Mouse (Mus musculus) frontal cortex, postnatal 14 days (tissue): Measurements from ENCODE around the gene Gm11437.

Experiments used
- DNase-seq, 2 experiments: peaks; one replicate each; pipeline ENCODE4 v3.0.0; 2022; ENCODE audit warnings: low spot score in 2 of 2

Gene Gm11437

DNA sequence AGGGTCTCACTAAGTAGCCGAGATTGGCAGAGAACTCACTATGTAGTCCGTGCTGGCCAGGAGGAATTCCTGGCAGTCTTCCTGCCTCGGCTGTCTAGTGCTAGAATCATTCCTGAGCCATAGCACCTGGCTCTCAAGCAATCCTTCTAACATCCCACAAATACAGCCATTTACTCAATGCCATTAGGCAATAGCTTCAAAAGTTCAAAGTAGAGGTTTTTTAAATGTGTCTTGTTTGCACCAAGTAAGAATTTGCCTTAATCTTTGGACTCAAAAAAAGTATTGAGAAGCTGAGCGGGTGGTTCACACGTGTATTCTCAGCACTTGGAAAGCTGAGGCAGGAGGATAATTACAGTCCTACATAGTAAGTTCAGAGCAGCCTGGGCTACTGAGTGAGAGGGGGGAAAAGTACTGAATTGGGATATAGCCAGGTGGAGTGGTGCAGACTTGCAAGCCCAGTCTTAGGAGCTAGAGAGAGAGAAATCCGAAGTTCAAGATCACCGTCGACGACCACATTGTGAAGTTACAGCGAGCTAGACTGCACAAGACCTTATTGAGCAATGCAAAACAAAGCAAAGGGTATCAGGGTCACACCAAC lies 22.0 kb downstream of the Gm11437 start:
- no peak for DNase-seq

- peak in 1 of 2 experiments; percentile 53 for DNase-seq
These were observed 25.5 kb downstream of the Gm11437 start for GRCm38 (mm10) chr11:84141752-84142151.

GRCm38 (mm10) chr11:84136453-84136852 lies 30.8 kb downstream of the Gm11437 start:
- DNase-seq: no peak

DNA sequence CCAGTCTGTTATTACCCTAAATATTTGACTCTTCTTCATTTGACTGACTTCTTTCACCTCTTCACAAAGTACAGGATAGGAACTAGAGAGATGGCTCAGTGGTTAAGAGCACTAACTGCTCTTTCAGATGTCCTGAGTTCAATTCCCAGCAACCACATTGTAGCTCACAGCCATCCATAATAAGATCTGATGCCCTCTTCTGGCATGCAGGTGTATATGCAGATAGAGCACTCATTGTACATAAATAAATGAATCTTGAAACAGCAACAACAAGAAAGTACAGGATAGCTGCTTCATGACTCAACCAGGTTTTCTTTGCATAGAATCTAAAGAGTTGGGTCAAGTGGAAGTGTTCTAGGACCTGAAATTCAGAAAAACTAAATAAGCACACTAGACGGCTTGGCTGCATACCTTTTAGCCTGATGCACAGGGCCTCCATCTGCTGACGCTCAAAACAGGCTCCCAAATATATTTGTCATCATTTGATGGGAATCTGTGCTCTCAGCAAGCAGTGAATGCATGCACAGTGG lies 32.9 kb downstream of the Gm11437 start:
- DNase-seq: no peak

DNA sequence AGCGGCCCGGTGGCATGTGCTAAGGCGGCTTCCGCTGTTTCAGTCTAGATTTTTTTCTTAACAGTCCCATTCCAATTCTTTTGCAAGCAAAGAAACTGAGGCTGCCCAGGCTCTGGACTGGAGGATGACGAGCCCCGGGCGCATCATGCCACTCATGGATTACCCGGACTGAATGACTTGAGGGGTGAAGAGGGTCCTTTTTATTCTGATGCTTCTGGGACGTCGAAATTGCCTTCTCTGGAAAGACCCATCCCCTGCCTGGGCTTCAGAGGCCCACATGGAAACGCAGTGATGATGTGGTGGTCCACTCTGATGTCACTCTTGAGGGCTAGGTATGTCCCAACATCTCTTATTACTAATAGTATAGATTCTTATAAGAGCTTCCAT lies 37.5 kb downstream of the Gm11437 start:
- no peak for DNase-seq

GRCm38 (mm10) chr11:84128943-84129798 lies 38.1 kb downstream of the Gm11437 start, which contains the start of the genes Tada2a and Acaca:
Gene Tada2a, minus strand, starts transcription at chr11:84129600.
Gene Acaca, plus strand, starts transcription at chr11:84129672.
- DNase-seq: peak; percentile 54 to 71

GRCm38 (mm10) chr11:84127977-84128376 lies 39.3 kb downstream of the Gm11437 start:
- DNase-seq: no peak

DNA sequence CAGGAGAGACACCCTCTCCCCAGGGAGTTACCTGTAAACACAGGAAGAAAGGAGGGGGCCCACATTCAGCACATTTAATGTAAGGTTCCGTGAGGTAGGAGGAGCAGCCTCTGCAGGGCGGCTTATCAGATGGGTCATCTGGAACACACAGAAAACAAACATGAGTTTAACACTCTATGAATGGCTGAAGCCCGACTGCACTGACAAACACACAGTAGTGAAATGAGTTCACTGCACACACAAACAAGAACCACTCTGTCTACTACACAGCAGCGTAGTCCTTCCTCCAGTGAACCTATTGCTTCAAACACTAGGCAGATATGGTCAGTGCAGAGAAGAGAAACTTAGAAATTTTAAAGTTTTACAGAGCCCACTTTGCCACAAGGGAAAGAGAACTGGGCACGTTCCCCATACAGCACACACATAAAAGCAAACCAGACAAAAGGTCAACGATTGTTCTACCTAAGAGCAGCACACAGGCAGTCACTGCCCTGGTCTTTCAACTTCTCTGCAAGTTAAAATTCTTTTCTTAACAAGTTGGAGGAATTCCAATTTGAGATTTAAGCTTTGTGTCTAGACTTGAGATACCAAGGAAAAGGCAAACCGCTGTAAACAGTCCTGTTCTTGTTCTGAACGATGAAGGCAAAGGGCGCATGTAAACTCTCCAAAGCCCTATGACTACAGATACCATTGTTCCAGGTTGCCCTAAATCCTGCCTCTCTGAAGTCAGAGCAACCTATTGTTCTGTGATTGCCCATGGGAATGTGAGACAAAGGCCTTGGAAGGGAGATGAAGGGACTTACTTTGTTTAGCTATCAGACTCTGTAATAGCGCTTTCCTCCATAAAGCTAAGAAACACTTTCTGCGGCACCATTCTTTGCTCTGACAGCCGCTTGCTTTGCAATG lies 46.0 kb downstream of the Gm11437 start:
- DNase-seq: no peak

DNA sequence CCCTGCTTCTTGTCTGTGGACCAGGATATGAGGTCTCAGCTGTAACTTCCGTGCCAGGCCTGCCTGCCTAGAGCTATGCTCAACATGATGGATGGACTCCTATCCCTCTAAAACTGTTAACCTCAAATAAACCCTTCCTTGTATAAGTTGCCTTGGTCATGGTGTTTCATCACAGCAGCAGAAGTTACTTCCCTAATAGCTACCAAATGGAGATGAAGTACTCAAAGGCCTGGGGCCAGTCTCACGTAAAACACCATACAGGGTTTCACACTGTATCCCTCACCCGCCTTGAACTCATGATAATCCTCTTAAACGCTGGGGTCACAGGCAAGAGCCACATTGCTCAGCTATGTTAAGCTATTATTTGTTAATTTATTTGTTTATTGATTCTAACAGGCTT lies 49.8 kb downstream of the Gm11437 start:
- DNase-seq: no peak

DNA sequence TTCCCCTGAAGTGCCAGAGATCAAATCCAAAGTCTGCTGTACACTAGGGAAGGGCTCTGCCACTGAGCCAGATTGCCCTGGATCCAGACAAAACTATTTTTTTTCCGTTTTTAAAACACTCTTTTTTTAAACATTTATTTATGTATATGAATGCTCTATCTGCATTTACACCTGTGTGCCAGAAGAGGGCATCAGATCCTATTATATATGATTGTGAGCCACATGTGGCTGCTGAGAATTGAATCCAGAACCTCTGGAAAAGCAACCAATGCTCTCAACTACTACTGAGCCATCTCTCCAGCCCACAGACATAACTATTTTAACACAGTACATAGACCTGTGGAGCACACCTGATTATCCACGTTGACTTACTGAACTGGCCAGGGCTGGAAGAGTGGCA lies 51.1 kb downstream of the Gm11437 start:
- no peak for DNase-seq

DNA sequence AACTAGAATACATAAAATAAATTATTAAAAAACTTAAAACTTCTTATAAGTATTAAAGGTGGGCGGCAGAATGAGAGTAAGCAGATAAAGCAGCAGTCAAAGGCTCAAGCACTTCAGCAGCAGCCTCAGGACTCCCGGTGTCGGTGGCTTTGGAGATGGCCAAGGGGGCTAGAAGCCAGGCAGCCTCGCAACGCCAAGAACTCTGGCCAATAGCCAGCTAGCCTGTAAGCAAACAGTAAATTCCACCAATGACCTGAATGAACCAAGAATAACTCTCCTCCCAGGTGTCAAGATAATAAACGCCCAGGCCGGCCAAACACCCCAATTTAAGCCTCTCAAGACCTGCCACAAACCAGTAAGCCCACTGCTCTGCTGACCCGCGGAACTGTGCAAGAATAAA lies 51.6 kb downstream of the Gm11437 start:
- no peak for DNase-seq

DNA sequence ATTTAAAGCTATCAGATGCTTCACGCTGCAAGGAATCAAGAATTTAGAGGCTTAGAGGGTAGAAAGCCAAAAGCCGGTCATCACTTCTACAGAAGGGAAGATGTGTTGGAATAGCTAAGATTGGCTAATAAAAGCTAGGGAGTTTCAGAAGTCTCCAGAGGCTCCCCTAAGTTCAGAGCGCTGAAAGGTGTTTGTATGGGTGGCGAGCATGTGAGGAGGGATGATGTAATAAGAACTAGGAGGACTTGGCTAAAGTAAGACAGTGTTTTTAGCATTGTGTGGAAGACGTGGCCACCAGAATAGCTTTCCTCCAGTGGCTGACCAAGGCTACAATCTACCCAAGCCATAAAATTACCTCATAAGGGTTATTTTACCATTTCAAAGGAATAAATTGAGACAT lies 53.7 kb downstream of the Gm11437 start:
- DNase-seq: no peak

GRCm38 (mm10) chr11:84107137-84107536 lies 60.1 kb downstream of the Gm11437 start:
- DNase-seq: no peak

GRCm38 (mm10) chr11:84104036-84104435 lies 63.2 kb downstream of the Gm11437 start:
- no peak for DNase-seq

- no peak for DNase-seq
These were observed 66.1 kb downstream of the Gm11437 start for GRCm38 (mm10) chr11:84101182-84101581.
